Mouse (Mus musculus): Measurements from ENCODE around the gene Rag1.

- no peak for TF ChIP-seq CTCF (IDR thresholded peaks at IDR 0.05; ENCODE audit: control insufficient read depth, insufficient read depth, insufficient replicate concordance, low read depth, low read length)
- no peak for TF ChIP-seq POLR2A (IDR thresholded peaks at IDR 0.05; ENCODE audit: control insufficient read depth, low read depth, low read length)
Measured at GRCm38 (mm10) chr2:101665703-101666092, 16.4 kb upstream of the Rag1 start.
